In the genomic region with DNA sequence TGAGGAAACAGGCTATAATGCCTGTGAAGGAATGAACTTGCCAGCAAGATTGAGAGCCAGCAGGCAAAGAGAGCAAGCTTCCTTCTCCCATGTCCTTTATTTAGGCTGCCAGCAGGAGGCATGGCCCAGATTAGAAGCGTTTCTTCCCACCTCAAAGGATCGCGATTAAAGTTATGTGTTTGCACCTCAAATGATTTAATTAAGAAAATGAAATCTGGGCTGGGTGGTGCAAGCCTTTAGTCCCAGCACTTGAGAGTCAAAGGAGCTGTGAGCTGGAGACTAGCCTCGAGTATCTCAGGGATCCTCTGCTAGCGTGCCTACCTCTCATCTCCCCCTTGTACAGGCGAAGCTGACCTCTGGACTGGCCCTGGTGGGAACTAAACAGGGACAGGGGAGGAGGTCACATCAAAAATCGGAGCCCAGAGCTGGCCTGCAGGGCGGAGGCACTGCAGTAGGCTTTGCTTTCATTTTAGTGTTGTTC, we compare ENCODE assay signal across 16 mouse cellular contexts.
DNase-seq lines count a peak whose midpoint lies in the region; TF ChIP-seq lines count a peak whose summit lies in the region.
"Had no signal": no experiment of that assay in that cellular context is flagged by ENCODE, and none has a peak within 500 bp of the region (broad histone marks: within the 10 kb centered on the region; RNA-seq: fewer than 3 reads in every experiment).

No protein-coding gene starts in this region.

- DNase-seq in frontal cortex, postnatal 36 days (ENCODE audit: low spot score in 2 of 2): peak; percentile 31 to 62
- DNase-seq in frontal cortex, postnatal 25 days (ENCODE audit: low spot score in 2 of 2): no peak
- peak in 1 of 2 experiments; percentile 21 for DNase-seq in layer of hippocampus, adult 2 months (ENCODE audit: low spot score in 2 of 2)
- DNase-seq in layer of hippocampus, adult 11-12 months (ENCODE audit: low spot score): no peak
- peak; percentile 24 for DNase-seq in brain, embryonic 14.5 days (ENCODE audit: low read depth)
- peak; percentile 49 to 60 for DNase-seq in cerebellum, postnatal 25 days
- DNase-seq in lung, adult 18-20 months: no peak
- no peak for DNase-seq in kidney, adult 9 months
- DNase-seq: B cell, adult 2 months; kidney, postnatal 14 days; liver; lung, postnatal 10 days; midbrain, embryonic 14.5 days had no signal

- H3K4me3 ChIP-seq in layer of hippocampus, adult 2 months: peak overlapping the region; percentile 20; the same call in 1 of the 2 replicates
- H3K4me3 ChIP-seq: heart, embryonic 15.5 days; neural tube, embryonic 12.5 days had no signal

- no peak for TF ChIP-seq POLR2A in brain, embryonic 14.5 days (IDR thresholded peaks at IDR 0.05; ENCODE audit: borderline replicate concordance, extremely low read depth, insufficient read depth, insufficient read length, poor library complexity, severe bottlenecking)

- TF ChIP-seq CTCF in layer of hippocampus, adult 2 months (conservative IDR thresholded peaks at IDR 0.05): peak; percentile 59
- TF ChIP-seq CTCF in brain, embryonic 14.5 days (IDR thresholded peaks at IDR 0.05; ENCODE audit: borderline replicate concordance, extremely low read depth, insufficient read depth, insufficient read length): no peak

- peak overlapping the region; percentile 95 for H3K27ac ChIP-seq in layer of hippocampus, adult 2 months
- H3K27ac ChIP-seq: heart, embryonic 15.5 days; neural tube, embryonic 12.5 days; stomach, postnatal 0 days had no signal

Comparison
In these comparisons a context has a peak if more than half of its experiments do, and no peak if none do; other contexts are left out.
1. DNase-seq: peak in frontal cortex, postnatal 36 days (2 of 2), brain, embryonic 14.5 days (single experiment) and cerebellum, postnatal 25 days (2 of 2); none in frontal cortex, postnatal 25 days (0 of 2), layer of hippocampus, adult 11-12 months (single experiment), lung, adult 18-20 months (0 of 2) and kidney, adult 9 months (single experiment).